Mouse (Mus musculus): ENCODE results near the gene Olfr465-ps1.

The Olfr465-ps1 gene

DNA sequence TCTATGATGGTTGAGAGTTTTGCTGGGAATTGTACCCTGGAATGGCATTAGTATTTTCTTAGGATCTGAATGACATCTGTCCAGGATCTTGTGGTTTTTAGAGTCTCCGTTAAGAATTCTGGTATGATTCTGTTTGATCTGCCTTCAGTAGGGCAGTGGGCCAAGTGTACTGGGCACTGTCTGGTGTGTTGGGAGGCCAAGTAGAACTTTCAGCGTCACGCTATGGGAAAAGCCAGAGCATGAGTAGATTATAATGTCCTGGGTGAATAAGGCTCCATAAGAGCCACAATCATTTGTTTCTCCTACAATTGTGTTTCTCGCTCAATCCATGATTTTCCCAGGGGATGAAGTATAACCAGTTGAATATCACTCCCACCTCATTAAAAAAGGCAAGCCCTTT lies at the start of gene Olfr465-ps1:
Gene Olfr465-ps1, plus strand, starts transcription at position 301 of the 400 bp plus-strand sequence.
- no peak for DNase-seq (ENCODE audit: low spot score)

DNA sequence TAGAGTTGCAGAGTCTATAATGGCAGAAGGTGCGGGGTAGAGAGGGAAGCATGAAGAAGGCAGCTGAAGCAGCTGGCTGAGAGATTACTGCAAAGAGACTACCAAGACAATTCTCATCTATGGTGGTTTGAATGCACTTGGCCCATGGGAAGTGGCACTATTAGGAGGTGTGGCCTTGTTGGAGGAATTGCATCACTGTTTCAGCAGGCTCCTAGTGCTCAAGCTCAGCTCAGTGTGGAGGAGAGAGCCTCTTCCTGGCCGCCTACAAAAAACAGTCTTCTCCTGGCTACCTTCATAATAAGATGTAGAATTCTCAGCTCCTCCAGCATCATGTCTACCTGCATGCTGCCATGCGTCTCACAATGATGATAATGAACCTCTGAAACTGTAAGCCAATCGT lies 42.0 kb upstream of the Olfr465-ps1 start:
- DNase-seq (ENCODE audit: low spot score), result no peak

DNA sequence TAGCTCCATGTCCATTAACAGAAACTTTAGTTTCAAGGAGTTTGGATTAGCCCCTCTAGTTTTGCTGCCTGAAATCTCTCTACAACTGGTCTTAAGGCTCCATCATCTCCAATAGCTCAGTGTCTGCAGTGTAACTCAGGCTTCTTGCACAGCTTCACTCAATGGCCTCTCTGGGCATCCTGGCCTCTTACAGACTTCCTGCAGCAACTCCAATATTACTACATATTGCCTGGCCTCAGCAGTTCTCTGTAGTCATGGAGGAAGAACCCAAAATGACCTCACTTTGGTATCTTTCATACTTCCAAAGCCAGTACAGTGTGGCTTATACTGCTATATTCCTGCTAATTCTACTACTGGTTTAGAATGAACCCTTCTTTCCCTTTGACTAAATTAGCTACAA lies 40.9 kb upstream of the Olfr465-ps1 start:
- no peak for DNase-seq (ENCODE audit: low spot score)

DNA sequence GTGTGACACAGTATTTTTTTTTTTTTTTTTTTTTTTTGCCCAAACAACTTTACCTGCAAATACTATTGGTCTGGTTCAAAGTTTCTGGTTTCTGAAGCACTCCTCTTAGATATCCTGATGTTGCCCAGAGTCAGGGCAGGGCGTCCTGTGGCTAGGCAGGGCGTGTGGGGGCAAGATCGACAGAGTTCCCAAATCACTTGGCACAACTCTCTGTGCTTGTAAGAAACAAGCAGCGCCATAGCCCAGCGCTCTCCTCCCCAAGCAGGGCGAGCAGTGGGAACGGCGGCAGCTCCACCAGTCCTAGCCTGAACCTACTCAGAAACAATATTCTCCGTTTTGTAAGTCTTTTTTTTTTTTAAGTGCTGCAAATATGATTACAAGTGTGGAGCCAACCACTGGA lies 37.2 kb upstream of the Olfr465-ps1 start:
- DNase-seq (ENCODE audit: low spot score), result no peak

DNA sequence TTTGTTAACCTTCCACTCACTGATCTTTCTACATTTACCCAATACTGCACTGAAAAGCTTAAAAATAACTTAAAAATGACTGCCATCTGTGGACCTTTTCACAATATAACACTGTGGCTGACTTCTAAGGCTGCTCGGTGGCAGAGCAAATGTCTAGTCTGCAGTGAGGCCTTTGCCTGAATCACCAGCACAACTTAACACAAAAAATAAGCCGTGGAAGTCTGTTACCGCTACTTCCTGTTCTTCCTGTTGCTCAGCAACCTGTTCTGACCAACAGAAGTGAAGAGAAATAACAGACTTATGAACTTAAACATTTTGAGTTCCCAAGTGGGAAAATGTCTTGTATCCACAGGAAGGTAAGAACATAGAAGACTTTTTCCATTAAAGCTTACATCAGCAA lies 36.7 kb upstream of the Olfr465-ps1 start:
- no peak for DNase-seq (ENCODE audit: low spot score)

DNA sequence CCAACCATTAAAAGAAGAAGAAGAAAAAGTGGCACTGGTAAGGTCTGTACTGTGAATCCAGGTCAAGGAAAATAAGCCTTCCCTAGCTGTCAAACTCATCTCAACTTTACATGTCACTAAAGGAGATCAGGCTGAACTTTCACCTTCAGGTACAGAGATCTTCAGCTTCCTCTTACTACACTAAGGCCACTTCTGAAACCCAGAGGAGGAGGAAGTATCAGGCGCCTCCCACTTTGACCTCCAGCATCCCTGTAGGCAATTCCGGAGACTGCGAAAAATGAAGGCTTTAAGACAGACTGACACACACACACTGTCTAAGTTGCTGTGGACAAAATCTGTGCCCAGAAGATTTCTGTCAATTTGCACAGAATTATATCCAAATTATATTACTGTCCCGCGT lies 25.9 kb upstream of the Olfr465-ps1 start:
- peak; percentile 32 for DNase-seq (ENCODE audit: low spot score)

DNA sequence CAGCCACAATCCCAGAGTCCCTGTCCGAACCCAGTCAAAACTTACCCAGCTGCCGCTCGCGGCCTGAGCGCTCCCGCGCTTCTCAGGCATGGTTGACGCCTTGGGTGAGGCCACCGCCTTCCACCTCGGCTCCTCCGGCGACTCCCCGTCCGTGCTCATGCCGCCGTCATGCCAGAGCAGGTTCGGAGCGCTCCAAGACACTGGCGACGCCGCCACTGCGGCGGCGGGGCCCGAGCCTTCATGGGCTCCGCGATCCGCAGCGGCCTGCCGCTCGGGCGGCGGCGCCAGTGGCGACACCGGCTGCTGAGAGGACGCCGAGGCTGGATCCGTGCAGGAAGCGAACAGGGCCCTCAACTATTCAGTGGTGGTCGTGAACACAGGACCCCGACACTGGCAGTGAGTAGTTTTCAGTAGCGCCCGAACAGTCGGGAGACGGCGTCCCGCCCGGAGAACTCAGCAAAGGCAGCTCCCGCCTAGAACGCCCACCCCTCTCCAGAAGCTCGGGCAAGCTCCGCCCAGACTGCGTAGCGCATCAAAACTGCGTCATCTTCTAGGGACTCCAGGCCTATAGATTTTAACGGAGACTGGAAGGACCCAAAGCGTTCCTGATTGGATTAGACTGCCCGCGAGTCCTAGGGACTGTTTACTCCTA lies 25.3 kb upstream of the Olfr465-ps1 start, which contains the start of gene Mfsd14b:
Gene Mfsd14b, minus strand, starts transcription at position 517 of the 652 bp plus-strand sequence.
- DNase-seq (ENCODE audit: low spot score), result peak; percentile 92

DNA sequence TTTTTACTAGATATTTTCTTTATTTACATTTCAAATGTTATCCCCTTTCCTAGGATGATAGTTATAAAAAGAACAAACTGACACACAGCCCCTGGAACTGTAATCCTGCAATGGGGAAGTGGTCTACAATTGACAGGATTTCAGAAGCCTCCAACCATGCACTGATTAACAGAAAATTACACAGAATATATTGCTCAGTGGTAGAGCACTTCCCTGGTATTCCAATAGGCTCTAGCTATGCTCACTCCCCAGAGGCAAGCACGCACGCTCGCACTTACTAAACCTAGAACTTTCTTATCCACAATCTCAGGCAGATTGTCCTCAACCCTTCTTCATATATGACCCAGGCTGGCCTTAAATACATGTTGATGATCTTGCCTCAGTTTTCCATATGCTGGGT lies 24.6 kb upstream of the Olfr465-ps1 start:
- peak; percentile 2 for DNase-seq (ENCODE audit: low spot score)

DNA sequence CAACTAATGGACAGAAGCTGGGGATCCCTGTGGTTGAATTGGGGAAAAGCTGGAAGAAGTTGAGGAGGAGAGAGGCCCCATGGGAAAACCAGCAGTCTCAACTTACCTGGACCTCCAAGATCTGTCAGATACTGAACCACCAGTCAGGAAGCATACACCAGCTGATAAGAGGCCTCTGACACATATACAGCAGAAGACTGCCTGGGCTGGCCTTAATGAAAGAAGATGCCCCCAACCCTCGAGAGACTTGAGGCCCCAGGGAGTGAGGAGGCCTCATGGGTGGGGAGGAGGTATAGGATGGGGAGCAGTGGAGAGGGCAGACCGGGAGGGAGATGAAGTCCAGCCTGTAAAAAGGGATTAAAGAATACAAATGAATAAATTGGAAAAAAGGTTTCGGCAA lies 16.9 kb upstream of the Olfr465-ps1 start:
- no peak for DNase-seq (ENCODE audit: low spot score)

DNA sequence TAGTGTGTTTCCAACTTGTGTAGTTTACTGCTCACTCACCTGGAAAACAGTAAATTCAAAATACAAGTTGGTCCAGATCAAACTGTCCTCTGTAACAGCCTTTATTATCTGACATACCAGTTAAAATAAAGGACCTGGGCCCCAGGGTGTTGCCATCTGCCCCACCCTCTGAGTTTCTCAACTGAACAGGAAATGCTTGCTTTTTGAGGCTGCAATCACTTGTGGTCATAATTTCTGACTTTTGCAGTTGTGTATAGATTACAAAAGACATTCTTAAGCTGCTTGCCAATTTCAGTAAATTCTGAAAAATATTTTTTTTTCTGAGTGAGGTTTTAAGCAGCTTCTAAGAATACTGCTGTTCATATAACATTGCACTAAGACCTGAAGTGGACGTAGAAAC lies 15.8 kb upstream of the Olfr465-ps1 start:
- no peak for DNase-seq (ENCODE audit: low spot score)

DNA sequence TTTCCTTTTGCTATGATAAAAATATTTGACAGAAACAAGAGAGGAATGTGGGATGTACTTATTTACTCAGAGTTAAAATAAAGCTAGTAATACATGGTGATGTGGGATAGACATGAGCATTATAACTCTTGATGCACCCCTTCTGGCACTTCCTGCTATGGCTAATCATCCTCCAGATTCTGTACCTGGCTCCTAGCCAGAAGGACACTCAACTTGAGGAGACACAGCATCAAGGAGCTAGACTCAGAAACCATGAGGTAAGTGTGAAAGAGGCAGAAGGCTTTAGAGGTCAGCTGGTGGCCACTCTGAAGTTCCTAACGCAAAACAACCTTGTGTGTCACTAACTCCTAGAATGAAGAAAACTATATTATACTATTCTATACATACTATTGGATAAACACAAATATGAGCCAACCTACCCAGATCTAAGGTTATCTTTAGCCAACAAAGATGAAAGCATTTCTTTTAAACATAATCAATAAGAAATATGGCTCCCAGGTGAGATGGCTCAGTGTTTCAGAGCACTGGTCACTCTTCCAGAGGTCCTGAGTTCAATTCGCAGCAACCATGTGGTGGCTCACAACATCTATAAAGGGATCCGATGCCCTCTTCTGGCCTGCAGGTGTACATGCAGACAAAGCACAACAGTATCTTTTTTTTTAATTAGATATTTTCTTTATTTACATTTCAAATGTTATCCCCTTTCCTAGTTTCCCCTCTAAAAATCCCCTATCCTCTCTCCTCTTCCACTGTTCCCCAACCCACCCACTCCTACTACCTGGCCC lies 10.6 kb upstream of the Olfr465-ps1 start:
- no peak for DNase-seq (ENCODE audit: low spot score)

DNA sequence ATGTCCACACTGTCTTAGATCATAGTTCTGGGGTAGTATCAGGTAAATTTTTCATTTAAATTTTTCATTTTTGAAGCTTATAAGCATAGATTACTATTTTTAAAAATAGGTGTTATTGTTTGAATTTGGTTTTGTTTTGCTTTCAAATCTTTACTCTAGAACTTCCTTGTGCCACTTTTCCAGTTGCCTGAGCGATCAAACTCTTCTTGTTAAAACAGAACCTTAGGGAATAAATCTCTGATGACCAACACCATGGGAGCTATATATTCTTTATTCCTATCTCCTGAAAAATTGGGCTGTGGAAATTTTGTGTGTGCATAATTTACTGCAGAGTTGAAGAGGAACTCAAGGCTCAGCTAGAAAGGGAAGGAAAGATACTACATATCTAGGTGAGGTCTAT lies 12.1 kb downstream of the Olfr465-ps1 start, which contains the start of gene Olfr466:
Gene Olfr466, plus strand, starts transcription at position 301 of the 400 bp plus-strand sequence.
- no peak for DNase-seq (ENCODE audit: low spot score)

DNA sequence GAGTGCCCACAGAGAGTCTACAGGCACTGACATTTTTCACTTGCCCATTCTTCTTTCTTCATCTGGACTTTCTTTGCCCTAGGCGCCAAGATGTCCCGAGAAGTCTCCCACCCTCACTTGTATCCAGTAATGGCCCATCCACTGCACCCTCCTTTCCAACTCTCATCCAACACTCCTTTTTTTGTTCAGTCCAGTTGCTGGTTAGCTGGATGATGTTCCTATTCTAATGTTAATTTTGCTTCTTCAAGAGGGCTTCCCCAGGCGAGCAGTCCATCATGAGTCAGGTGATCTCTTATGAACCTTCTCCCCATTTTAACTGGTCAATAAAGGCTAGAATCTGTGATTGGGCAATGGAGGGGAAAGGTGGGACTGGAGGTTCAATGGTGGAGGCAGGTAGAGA lies 36.2 kb downstream of the Olfr465-ps1 start:
- no peak for DNase-seq (ENCODE audit: low spot score)

DNA sequence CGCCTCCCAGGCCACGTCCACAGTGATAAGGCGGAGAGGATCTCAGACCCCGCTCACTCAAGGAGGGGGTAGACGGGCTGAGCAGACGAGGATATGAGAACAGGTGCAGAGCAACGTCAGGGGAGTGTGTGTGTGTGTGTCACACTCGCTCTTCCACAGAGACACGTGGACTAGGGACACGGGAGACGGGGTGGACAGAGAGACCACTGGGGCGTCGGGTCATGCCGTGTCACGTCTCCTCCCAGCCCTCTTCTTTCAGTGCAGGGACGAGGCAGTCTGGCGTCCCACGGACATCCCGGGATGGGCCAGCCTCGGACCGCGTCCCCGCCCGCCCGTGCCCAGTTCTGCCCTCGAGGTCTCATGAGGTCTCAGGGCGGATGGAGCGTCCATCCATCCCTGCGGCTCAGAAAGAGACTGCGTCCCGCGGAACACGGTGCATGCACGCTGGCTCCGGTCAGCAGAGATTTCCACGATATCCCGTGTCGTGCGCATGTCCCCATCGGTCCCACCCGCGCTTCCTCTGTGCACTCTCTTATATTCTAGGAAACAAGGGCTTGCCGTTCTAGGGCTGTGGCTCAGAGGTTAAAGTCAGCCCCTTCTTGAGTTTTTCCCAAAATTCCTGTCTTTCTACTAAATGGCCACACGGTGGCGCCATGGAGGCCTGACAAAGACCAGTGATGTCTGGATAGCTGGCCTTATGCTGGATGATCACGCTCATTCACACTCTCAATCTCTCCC lies 38.0 kb downstream of the Olfr465-ps1 start:
- peak; percentile 26 for DNase-seq (ENCODE audit: low spot score)

DNA sequence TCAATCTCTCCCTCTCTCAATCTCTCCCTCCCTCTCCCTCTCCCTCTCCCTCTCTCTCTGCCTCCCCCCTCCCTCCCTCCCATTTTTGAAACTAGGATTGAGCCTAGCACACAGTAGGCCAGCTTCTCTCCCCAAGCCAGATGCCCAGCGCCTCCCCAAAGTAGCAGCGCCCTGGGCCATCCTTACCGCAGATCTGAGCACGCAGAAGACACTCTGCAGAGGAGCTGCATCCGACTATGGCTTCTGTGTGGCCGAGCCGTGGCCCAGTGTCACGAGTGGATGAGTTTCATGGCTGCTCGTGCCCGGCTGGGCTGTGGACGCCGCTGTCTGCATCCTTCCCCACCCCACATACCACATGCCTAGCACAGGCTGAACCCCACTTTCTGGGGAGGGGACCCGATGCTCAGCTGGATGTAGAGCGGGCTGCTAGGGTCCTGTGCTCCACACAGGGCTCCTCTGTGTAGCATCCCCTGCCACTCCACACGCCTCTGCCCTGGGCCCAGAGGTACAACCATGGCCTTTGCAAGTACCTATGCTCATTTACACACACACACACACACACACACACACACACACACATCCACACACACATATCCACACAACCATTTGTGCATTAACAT lies 38.7 kb downstream of the Olfr465-ps1 start:
- DNase-seq (ENCODE audit: low spot score), result no peak
